Mouse (Mus musculus): ENCODE data around the gene Isy1.

DNA sequence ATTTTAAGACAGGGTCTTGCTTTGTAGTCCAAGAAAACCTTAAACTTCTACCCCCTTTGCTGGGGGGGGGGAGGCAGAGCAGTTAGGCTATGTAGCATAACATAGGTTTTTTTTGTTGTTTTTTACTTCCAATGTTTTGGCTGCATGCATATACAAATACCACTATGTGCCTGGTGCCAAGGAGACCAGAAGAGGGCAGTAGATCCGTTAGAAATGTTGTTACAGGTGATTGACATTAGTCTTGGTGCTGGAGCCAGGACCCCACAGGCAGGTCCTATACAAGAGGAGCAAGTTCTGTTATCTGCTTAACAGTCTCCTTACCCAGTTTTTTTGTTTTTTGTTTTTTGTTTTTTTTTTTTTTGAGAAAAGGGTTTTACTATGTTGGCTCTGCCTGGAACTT is 3.7 kb upstream of the Isy1 start:
- TF ChIP-seq POLR2A (IDR thresholded peaks at IDR 0.05; ENCODE audit: borderline replicate concordance, extremely low read depth, low read depth, low read length) (no peak), CTCF (IDR thresholded peaks at IDR 0.05; ENCODE audit: insufficient read depth, low read length) (no peak)
